Mouse (Mus musculus) fat pad, adult 2 months (tissue): ENCODE measurements around the gene Kcnk5.

Experiments used
- DNase-seq: peaks from one replicate; pipeline ENCODE4 v3.0.0-alpha.2; 2011; ENCODE audit warnings: low read depth, low spot score; ENCODE audit errors: extremely low read depth

Kcnk5 gene

DNA sequence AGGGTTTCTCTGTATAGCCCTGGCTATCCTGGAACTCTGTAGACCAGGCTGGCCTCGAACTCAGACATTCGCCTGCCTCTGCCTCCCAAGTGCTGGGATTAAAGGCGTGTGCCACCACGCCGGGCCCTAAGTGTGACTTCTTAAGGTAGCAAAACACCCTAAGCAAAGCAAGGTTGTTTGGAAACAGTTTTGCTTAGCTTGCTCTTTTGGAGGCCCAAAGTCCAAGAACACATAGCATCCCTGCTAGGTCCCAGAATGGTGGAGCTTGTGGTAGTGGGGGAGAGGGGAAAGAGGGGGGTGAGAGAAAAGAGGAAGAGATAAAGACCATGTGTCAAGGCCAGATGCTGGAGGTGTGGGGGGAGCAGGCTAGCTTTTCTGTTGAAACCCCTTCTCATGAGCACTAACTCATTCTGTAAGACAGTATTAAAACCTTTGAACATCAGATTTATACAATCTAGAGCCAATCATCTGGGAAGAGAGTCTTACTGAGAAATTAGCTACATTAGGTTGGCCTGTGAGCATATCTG, 21.1 kb upstream of the Kcnk5 start:
- DNase-seq = no peak

DNA sequence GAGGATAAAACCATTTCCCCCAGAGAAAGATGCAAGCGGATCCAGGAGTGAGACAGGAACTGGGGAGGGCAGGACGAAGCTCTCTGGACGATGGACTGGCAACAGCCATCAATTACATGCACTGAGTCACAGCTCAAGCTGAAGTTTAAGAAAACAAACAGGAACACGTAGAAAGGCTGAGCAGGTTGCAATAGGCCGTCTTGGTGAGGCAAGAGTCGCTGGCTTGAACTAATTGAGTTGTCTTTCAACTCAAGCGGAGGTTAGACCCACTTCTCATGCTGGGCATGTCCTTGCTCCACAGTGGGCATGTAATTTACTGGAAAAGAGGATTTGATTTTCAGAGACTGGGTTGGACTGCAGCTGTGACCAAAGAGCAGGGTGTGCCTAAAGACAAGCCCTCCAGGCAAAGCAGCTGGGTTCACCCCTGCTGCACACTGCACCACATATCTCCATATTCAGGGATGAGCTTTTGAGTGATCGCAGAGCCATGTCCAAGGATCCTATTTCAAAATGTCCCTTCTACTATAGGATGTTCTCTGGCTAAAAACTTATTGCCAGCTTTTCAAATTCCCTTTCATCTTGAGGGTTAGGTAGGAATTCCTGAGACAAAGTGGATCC, 19.6 kb upstream of the Kcnk5 start:
- DNase-seq = no peak

- no peak for DNase-seq
Measured at GRCm38 (mm10) chr14:20193103-20193715, 11.6 kb upstream of the Kcnk5 start.

DNA sequence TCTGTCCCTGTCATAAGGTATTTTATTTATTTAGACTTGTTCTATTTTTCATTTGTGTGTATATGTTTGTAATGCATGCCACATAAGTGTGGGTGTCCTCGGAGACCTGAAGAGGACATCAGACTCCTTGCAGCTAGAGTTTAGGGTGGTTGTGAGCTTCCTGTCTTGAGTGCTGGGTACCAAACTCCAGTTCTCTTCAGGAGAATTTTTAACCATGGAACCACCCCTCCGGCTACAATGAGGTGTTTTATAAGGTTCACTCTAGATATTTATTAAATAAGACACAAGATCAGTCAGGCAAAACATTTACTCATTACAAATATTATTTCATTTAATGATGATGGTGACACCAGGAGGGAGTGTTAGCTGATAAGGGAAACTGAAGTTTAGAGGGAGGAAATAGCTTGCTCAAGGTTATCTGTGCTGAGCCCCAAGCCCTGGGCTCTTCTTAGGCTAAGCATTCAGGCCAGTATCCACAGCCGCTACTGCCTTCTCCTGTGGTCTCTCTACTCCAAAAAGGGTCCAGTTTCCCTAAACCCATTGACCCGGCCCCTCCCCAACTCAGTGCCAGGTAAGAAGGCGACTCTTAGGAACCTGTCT, 9.6 kb upstream of the Kcnk5 start:
- DNase-seq = no peak

GRCm38 (mm10) chr14:20189751-20190150, 8.1 kb upstream of the Kcnk5 start:
- DNase-seq = no peak

- no peak for DNase-seq
Measured at GRCm38 (mm10) chr14:20185426-20185825, 3.8 kb upstream of the Kcnk5 start.

GRCm38 (mm10) chr14:20183701-20184100, 2.1 kb upstream of the Kcnk5 start:
- DNase-seq = no peak

GRCm38 (mm10) chr14:20182596-20182995, 987 bp upstream of the Kcnk5 start:
- DNase-seq = no peak

- DNase-seq = no peak
Measured at GRCm38 (mm10) chr14:20180751-20181162, 852 bp downstream of the Kcnk5 start.

- DNase-seq = no peak
Measured at GRCm38 (mm10) chr14:20180304-20180703, 1.3 kb downstream of the Kcnk5 start.

DNA sequence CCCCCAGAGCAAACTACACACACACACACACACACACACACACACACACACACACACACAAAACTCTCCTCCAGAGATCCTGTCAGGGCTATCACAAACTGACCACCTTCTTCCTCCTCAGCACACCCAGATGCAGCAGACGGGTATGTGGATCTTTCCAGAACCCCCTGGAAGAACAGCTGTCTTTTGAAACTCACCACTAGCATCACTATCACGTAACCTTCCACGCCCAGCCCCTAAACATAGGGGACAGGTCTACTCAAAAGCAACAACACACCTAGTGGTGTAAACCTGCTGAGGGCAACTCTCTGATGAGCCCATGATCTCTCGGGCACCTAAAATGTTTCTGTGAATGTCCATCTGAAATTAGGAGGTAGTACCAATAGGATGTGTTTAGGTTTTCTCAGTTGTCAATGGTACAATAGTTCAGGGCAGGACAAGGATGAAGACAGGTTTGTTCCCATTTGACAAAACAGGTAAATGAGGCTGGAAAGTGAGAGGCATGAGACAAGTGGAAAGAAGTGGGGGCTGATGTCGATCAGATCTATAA, 1.8 kb downstream of the Kcnk5 start:
- DNase-seq = no peak

- DNase-seq = no peak
Measured at GRCm38 (mm10) chr14:20179080-20179479, 2.5 kb downstream of the Kcnk5 start.

GRCm38 (mm10) chr14:20178593-20178992, 3.0 kb downstream of the Kcnk5 start:
- DNase-seq = no peak

GRCm38 (mm10) chr14:20177494-20178123, 4.0 kb downstream of the Kcnk5 start:
- no peak for DNase-seq

DNA sequence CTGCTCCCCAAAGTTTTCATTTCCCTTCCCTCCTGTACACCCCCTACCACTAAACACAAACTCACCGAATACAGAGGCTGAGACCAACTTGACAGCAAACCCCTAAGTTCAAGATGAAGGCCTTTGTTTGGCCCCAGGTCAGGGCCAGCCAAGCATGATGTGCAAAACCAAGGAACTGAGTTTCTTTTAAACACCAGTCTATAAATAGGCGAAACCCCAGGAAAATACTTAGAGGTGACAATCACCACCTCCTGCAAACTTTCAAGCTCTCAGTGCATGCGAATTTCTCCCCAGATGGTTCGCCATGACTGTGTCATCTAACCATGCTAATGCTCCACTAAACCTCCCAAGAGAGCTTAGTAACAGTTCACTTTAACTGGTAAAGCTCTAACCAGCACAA, 5.9 kb downstream of the Kcnk5 start:
- no peak for DNase-seq

DNA sequence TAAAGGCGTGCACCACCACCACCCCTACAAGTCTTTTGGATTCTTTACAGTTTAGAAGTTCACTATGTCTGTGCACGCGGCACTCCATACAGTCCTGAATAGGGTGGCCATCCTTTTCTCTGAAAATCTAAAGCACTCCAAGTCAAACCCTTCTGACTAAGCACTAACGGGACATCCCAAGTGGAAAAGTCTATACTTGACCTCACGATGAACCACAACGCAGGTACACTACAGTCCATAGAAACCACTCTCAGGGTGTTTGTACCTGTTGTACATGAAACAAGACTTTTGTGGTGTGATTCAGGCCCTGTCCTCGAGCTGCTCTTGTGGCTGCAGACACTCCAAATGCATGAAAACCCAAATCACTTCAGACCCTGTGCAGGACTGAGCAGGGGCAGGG, 6.5 kb downstream of the Kcnk5 start:
- no peak for DNase-seq

DNA sequence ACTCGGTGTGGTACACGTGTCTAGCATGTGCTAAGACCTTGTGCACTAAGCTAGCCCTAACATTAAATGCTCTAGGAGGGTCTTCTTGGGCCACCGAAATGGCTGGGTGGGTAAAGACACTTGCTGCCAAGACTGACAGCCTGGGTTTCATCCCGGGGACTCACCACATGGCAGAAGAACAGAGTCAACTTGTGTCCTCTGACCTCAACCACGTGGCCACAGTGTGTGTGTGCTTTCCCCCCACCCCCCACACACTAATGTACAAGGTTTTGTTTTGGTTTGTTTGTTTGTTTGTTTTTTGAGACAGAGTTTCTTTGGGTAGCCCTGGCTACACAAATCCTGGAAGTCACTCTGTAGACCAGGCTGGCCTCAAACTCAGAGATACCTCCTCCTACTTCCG, 6.9 kb downstream of the Kcnk5 start:
- no peak for DNase-seq

DNA sequence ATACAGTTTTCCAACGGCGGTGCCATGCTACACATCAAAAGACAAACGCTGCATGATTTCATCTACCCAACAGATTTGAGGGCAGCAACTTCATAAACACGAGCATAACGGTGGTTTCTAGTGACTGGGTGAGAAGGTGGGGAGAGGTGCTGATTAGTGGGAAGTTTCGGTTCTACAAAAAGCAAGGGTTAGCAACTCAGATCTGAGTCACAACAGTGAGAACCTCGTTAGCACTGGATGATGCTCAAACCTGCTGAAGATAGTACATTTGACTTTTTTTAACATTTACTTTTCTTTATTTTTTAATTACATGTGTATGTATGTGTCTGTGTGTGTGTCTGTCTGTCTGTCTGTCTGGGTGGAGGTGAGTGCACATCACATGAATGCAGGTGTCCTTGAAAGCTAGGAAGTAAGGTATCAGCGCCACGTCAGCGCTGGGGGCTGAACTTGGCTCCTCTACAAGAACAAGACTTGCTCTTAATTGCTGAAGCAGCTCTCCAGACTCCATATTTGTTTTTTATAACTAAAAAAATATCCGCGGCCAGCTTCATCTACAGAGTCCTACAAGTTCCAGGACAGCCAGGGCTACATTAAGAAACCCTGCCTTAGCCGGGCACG, 7.6 kb downstream of the Kcnk5 start:
- DNase-seq = no peak

- no peak for DNase-seq
Measured at GRCm38 (mm10) chr14:20172924-20173323, 8.7 kb downstream of the Kcnk5 start.

GRCm38 (mm10) chr14:20172509-20172908, 9.1 kb downstream of the Kcnk5 start:
- DNase-seq = no peak

- no peak for DNase-seq
Measured at GRCm38 (mm10) chr14:20171840-20172239, 9.8 kb downstream of the Kcnk5 start.
